Mouse (Mus musculus) CD4-positive helper T cell, adult 2 months (primary cell): ENCODE measurements around the gene Lrrc8c.

Experiments
- DNase-seq: peaks from one replicate; pipeline ENCODE4 v3.0.0-alpha.2; 2012; ENCODE audit warnings: low read depth, missing footprints, low spot score

The Lrrc8c gene

DNA sequence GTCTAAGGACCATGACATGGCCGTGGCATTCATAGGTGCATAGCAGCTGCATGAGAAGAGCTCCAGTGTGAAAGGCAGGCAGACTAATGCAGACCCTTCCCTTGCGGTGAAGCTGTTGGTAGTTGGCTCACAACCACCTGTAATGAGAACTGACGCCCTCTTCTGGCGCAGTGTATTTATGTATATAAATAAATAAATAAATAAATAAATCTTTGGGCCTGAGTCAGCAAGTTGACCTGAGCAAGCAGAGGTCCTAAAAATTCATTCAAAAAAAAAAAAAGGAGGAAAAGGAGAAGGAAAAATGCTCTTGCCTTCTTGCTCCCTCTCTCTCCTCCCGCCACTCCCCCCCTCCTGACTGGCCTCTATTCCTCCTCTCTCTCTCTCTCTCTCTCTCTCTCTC, 81.8 kb downstream of the Lrrc8c start:
- DNase-seq, result no peak

DNA sequence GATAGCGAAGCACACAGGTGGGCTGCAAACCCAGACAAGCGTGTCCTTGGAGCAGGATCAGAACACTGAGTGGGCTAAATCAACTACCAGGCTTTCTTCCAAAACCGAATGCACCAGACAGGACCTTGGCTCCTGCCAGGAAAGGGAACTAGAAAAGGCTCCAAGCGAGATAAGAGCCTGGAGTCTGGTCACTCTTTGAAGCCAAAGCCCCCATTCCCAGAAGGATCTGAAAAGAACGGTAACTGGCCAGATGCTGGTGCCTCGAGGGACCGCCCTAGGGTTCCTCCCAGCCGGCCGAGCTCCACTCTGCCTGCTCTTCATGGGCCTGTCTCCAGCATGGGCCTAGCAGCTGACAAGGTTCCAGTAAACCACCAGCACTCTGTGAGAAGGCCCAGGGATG, 83.4 kb downstream of the Lrrc8c start:
- DNase-seq, result no peak

DNA sequence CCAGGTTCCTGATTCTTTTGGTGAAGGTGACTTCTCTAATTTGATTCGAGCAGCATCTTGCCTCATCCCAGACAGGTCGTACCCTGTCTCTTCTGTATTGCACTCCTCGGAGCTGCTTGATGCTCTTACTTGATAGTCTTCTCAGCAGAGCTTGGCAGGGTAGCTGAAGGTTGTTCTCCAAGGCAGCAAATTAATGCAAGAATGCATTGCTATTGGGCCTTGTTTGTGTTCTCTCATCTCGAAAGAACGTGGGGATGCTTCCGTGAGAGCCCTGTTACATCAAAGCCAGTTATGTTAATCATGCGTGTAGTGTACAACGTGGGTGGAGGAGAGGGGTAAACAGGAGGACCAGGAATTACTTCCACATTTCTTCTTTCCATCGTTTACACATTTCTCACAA, 86.5 kb downstream of the Lrrc8c start:
- DNase-seq, result no peak

DNA sequence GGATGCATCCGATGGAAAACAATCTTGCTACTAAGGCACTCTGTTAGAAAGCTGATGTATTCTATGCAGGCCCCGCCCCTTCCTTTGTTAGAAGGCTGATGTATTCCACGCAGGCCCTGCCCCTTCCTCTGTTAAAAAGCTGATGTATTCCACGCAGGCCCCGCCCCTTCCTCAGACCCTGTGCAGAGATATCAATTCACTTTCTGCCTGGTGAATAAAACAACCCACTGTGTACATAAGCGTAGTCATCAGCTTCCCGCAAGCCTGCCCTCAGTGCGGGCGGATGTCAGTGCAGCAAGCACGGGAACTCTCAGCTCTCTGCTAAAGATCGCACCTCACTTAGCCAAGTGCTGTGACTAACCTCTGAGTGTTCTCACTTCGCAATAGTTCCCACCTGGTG, 90.5 kb downstream of the Lrrc8c start:
- DNase-seq, result peak; percentile 31

DNA sequence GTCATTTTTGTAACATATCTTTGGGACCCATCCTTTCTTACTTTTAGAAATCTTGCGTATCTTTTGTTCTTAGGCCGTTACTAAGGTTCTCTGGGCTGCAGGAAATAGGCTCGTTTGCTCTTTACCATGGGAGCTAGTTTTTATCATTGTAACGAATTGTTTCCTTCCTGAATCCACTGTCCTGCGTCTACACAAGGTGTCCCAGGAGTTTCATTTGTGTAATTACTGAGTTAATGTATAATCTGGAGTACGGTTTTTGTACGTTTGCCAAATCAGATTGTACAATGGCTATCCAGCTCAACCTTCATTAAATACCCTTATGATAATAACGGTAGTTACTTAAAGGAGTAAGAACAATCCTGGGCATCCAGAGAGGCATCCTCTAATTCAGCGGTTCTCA, 93.8 kb downstream of the Lrrc8c start:
- no peak for DNase-seq

DNA sequence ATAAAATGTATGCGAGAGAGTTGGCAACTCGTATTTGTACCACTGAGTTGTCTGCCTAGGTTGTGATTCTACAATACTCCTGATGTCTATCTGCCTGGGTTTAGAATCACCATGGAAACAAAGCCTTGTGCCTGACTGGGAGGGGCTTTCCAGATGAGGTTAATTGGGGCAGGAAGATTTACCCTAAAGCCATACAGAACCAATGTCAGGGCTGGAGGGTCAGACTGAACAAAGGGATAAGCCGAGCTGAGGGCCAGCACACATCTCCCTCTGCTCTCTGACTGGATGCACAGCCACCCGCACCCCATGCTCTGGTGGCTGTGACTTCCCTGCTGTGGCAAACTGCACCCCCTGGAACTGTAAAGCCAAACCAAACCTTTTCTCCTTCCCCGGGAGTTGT, 94.8 kb downstream of the Lrrc8c start:
- DNase-seq, result peak; percentile 45

DNA sequence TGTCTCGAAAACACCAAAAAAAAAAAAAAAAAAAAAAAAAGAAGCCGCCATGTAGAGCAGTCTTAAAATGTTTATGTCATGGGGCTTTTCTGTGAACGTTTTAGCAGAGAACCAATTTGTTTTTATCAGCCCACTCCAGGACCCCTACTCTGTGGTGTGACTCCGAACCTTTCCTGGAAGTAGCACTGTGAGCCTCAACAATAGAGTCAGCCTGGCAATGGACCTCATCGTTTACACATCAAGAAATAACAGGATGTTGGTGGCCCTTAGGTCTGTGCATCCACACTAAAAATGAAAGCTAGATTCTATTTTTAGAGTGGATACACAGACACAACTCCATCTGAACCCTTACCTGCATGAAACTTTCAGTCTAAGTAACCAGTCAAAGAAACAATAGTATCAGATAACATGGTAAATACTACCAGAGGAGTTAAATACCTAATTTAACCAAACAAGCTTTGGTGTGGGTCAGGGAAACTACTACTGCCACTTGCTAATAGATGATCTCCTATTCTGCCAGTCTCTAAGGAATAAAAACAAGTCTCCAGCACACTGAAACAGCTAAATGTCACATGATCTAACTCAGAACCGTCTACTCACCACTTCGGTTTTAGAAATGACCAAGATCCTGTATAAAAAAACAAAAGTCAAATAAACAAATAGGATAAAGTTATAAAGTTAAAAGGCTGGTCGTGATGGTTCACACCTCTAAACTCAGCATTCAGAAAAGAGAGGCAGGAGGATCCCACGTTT, 95.7 kb downstream of the Lrrc8c start:
- peak; percentile 60 for DNase-seq

DNA sequence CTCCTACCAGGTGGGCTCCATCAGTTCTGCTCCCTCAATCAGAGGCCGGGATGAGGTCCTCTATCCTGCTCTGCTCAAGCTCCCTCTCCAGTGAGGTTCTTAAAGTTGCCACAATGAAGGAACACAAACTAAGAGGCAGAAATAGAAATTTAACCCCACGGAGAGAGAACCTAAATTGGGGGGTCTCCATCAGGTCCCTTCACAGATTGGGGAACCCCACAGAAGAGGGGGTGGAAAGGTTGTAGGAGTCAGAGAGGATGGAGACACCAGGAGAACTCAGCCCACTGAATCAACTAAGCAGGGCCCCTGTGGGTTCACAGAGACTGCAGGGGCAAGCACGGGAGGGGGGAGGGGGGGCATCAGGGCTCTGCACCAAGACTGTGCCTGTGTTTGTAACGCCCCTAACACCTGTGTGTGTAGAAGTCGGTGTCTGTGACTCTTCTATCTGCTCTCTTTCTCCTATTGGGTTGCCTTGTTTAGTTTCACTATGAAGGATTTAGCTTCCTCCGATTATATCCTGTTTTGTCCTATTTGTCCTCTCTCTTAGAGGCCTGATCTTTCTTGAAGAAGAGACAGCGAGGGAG, 96.8 kb downstream of the Lrrc8c start:
- DNase-seq, result peak; percentile 52

DNA sequence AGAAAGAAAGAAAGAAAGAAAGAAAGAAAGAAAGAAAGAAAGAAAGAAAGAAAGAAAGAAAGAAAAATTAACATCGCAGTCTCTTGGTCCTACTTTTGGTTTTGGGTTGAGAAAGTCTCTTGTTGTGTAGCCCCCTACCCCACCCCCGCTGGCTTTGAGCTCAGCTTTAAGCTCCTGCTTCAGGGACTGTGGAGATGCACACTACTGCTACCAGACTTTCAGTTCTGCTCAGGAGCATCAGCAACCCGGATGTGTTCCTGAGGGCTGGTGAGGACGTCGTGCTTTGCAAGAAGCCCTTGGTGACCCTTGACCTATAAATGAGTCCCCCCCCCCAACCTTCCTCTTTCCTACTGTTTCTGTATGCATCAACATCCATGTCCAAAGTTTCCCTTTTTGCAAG, 97.3 kb downstream of the Lrrc8c start:
- DNase-seq, result peak; percentile 18

DNA sequence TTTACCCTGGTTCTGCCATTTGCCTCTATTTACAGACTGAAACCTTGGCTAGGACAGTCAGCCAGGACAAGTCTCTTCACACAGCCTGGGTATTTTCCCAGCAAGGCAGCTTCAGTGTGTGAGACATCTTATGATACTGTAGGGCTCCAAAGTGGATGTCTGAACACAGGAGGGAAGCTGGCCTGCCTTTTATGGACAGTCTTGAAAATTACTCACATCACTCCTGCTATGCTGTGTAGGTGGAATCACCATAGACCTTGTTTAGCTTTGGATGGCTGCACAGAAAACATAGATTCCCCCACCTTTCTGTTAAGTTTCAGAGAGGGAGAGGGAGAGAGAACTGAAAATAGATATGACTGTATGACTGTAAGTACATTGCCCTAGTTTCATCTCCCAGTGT, 99.3 kb downstream of the Lrrc8c start:
- no peak for DNase-seq

DNA sequence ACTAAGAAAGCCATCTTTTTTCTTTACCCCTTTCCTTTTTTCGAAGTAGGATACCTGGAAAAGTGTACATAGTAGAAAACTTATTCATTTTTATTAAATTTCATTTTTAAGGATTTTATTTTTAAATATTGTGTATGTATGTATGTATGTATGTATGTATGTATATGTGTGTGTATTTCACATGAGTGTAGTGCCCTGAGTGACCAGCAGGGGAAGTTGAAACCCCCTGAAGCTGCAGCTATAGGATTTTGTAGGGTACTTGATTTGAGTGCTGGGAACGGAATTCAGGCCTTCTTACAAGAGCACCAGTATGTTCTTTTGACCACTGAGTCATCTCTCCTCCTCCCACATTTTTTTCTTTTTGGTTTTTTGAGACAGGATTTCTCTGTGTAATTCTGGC, 100.5 kb downstream of the Lrrc8c start:
- DNase-seq, result no peak

DNA sequence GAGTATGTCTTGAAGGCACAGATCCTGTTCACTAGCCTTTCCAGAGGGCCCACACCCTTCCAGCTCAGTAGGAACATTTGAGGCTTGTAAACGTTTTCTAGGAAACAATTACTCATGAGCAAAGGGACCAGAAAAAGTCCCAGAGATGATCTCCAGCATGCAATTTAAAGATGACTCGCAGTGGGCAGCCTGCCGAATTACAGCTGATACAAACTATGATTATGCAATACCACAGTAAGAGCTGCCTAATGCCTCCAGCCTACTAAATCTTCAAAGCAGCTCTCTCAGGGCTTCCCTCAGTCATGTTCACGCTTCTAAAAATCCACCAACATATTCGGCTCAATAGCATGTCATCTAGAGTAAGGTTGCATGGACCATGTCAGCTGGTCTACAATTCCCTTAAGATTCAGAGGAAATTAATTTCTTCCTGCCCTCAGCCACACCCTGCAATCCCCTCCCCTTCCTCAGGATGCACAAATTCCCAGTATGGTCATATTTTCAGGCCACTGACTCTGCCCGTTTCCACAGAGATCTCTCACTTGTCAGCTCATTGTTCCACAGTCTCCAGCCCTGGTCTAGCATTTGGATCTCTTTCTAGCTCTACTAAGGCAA, 101.4 kb downstream of the Lrrc8c start:
- no peak for DNase-seq

DNA sequence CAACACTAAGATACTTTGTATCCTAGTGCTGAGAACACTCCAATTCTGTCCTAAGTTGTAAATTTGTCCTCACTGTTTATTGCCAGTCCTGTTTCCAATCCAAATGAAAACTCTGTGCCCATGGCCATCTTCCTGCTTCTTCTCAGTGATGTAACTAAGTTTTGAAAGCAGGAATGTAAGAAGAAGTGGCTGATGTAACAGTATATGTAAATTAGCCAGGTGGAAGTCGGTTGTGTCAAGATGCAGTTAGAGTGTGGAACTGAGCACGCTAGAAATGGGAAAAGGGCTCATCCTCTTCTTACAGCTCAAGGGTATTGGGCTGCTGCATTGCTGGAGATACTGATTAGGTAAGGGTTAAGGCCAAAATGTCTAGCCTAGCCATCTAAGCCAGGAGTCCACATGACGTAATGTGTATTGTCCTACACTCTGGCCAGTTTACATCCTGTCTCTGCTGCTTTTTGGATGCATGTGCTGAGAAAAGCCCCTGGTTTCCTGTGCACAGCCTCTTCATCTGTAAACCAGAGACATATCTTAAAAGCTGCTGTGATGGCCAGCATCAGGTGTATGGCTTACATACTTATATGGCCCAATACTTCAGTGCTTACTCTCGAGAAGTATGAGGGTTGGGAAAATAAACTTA, 104.0 kb downstream of the Lrrc8c start:
- DNase-seq, result no peak

DNA sequence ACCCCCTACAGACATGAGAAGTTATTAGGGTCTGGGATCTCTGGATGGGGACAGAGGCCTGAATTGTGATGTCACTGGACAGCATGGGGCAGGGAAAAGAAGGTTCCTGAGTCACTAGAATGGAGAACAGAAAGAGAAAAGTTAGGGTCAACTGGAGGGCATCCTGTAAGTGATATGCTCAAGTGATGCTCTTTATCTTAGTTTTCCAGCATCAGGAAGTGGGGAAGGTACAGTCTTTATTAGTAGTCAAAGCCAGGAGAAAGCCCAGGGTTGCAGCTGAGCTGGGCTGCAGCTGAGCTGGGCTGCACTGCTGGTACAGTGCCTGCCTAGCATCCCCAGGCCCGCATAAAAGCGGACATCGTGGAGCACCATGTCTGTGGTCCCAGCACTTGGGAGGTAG, 105.1 kb downstream of the Lrrc8c start:
- DNase-seq, result no peak

DNA sequence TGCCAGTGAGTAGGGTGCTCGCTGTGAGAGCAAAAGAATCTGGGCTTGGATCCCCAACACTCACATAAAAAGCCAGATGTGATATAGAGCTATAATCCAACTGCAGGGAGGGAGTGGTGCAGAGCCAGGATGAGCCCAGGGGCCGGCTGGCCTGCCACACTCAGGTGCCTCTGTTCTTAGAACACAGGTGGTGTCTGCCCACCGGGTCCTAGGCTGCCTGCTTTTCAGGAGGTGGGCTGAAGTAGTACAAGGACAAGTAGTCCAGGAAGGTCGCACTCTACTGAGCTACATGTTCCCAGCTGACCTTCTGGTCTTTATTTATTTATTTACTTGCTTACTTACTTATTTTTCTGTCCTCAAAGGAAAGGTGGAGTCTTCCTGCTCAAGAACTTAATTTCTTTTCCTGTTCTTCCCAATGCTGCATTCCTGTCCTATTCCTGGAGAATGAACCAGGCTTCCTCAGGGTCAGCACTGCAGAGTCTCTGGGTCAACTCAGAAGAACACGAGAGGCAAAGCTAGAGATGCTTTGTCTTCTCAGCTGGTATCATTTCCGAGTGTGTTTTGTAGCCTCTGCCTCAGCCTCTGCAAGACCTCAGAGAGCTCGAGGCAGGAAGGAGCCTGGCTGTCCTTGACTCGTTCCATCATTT, 106.4 kb downstream of the Lrrc8c start:
- DNase-seq, result no peak

DNA sequence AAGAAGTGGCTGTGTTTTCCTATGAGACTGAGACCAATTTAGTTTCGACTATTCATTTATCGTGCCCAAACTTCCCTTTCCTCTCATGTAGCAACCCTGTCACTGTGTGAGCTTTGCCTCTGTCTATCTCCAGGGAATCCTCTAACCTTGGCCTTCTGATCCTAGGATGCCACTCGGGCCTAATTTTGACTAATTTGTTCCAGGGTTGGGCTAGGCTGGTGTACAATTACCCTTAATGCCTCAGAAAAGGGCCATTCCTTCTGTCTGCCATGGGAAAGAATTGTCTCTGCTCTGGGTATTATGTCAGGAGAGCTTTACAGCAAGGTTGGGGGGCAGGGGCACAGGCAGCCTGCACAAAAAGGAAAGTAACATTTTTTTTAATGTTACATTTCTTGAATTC, 107.2 kb downstream of the Lrrc8c start:
- no peak for DNase-seq

DNA sequence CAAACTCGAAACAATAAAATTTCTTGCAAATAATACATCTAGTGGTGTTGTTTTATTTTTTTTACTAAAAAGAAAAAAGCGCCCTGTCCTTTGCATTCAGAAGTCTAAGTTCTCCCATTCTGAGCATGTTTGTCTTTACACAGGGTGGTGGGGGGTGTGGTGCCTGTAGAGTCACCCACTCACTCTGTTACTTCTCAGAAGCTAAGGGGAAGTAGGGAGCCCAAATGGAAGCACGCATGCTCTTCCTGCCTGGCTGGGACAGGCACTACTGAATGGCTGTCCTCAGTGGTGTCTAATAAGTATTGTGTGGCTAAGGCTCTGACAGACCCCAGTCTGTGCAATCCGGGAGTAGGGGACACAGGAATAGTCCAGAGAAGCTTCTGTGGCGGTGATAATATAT, 107.9 kb downstream of the Lrrc8c start:
- no peak for DNase-seq

DNA sequence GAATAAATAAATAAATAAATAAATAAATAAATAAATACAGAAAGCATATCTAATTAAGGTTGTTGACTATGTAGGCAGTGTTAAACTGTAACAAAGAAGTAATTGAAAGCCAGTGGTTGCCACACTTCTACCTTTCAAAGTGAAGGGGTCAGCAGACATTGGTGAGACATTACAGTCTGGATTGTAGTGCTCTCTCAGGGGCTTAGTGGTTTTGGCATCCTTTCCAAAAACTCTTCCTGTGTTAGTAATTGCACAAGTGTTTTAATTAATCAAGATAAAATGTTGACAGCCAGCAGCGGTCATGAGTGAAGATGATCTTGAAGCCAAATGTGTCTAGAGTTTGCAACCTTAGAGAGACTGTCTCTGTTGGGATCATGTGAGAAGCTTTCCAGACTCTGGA, 110.8 kb downstream of the Lrrc8c start:
- DNase-seq, result no peak

DNA sequence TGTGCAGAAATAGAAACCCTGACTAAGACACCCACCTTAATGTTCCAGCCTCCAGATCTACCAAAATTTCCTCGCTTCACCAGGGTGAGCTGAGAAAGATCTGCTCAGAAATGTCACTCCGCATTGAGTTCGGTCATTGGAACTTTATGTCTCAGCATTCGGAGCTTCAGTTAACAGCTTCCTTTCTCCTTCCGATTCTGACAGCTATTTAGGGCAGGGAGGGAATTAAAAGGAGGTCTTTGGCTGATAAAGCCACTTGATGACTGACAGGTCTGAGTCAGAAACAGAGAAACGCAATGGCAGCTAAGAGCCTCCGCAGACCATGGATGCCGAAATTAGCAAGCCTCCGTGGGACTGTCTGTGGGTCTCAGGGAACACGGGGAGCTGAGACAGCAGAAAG, 112.9 kb downstream of the Lrrc8c start:
- no peak for DNase-seq

DNA sequence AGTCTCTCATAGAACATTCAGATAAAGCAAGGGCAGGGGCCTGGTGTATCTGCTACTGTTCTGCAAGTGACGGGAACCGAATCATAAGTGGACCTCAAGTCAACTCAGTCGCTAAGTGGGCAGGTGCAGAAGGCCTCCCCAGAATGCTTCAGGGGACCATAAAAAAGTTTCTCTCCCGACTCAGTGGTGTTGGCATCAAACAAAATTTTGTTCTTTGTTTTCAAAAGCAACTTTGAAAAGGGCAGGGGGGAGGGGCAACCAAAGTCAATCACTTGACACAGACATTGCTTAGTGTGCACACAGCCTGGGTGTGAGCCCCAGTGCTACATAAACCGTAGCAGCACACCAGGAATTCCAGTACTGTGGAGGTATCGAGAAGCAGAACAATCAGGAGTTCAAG, 116.4 kb downstream of the Lrrc8c start:
- peak; percentile 53 for DNase-seq

DNA sequence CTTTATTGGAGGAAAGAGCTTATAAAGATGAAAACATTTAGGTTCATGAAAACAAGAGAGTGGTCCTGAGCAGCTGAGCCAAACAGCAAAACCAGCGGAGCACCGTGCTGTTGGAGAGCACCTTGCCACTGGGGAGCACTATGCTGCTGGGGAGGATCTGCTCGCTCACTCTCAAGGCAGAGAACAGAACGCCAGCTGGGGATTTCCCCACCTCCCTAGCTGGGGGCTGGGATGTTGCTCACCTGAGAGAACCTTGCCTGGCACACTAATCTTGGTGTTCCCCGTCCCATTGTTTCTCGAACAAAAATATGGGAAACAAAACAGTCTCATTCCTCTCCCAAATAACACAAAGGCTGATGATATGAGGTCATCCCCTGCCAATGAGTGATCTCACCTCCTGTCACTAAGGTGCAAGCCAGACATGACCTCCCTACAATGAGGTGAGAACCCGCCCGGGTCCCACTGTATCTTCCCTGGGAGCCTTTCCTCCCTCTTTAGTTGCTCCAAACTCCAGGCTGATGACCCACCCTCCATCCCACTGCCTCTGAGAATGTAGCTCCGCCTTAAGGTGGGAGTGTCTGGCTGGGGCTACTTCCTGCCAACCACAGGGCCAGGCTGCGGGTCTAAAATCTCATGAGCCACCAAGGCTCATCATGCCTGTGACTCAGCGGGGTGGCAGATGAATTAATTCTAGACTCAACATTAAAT, 117.5 kb downstream of the Lrrc8c start:
- DNase-seq, result peak; percentile 69

DNA sequence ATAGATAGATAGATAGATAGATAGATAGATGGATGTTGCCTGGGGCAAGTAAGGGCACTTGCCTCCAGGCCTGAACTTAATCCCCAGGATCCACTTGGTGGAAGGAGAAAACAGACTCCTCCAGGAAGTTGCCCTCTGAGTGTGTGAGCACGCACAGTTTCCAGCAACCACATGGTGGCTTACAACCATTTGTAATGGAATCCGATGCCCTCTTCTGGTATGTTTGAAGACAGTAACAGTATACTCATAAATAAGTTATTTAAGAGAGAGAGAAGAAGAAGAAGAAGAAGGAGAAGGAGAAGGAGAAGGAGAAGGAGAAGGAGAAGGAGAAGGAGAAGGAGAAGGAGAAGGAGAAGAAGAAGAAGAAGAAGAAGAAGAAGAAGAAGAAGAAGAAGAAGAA, 119.1 kb downstream of the Lrrc8c start:
- DNase-seq, result peak; percentile 16
